In the genomic region with DNA sequence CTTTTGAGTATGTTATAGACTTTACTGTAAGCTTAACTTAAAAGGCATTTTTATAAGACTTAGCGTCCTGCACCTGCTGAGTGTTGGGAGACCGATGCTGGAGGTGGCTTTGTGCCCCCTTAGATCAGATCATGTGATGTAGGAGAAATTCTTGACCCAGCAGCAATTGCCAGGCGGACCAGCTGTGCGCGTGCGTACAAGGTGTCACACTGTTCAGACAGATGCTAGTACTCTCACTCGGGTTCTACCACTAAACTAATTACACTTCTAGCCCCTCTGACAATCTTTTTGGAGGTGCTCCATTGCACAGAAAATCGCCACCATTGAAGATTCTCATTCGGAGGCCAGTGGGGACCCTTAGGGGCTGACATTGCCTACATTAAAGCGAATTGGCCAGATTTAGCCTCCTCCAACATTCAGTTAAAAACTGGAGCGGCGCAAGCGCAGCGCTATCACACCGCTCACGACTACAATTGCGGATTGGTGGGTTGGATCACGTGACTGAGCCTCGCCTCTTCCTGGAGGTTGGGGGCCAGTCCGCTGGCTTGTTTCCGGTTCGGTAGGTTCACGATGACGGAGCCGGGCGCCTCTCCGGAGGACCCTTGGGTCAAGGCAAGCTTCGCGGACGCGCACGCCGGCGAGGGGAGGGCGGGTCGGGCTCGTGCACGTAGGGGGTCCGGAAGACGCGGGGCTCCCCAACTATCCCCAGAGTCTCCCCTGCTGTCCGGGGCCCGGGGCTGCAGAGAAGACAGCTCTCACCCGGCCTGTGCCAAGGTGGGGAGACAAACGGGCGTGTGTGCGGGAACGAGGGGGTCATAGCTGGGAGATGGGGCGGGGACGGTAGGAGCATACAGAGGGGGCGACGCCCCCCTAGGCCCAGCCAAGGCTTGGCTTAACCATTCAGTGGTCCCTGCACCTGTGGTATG, we compare ENCODE assay signal across 8 mouse cellular contexts. TPM values are rescaled to one million over a fixed set of nuclear protein-coding genes. Genes with fewer than 3 reads are reported as not detected.
DNase-seq lines count a peak whose midpoint lies in the region; ATAC-seq and TF ChIP-seq lines count a peak whose summit lies in the region.

Gene Mlx, plus strand, starts transcription at position 522 of the 926 bp plus-strand sequence.

- peaks cover 80% of the 10 kb centered on the region for H3K36me3 ChIP-seq in G1E (replicated peaks)
- H3K36me3 ChIP-seq in forebrain, postnatal 0 days (ENCODE audit: insufficient read depth): peaks cover 50% of the 10 kb centered on the region
- peaks cover 36% of the 10 kb centered on the region for H3K36me3 ChIP-seq in lung, embryonic 15.5 days

- no peaks in the 10 kb centered on the region for H3K9me3 ChIP-seq in G1E (replicated peaks)
- no peaks in the 10 kb centered on the region for H3K9me3 ChIP-seq in forebrain, postnatal 0 days (ENCODE audit: low read length)
- no peaks in the 10 kb centered on the region for H3K9me3 ChIP-seq in lung, embryonic 15.5 days

- H3K4me3 ChIP-seq in G1E (ENCODE audit: low read depth, low read length): peak within 1 kb of the TSS; percentile 80
- H3K4me3 ChIP-seq in forebrain, postnatal 0 days (ENCODE audit: low read depth, low read length): peak within 1 kb of the TSS; percentile 75
- peak within 1 kb of the TSS; percentile 80 for H3K4me3 ChIP-seq in lung, embryonic 15.5 days

- TF ChIP-seq CTCF in G1E (IDR thresholded peaks at IDR 0.05; ENCODE audit: low read depth, low read length): no peak
- TF ChIP-seq CTCF in forebrain, postnatal 0 days (IDR thresholded peaks at IDR 0.05; ENCODE audit: low read depth): 0 out of 2 replicates have a peak, but pooled peaks have one; percentile 2

- H3K9ac ChIP-seq in forebrain, postnatal 0 days: peak within 1 kb of the TSS; percentile 81
- H3K9ac ChIP-seq in lung, embryonic 15.5 days: peak within 1 kb of the TSS; percentile 84

- 2% methylated on average over 52 of the region's 52 CpGs for WGBS in forebrain, postnatal 0 days
- whole genome bisulfite sequencing in lung, embryonic 15.5 days: 2% methylated on average over 52 of the region's 52 CpGs

- H3K27ac ChIP-seq in forebrain, postnatal 0 days (ENCODE audit: low read depth, low read length): peak within 1 kb of the TSS; percentile 86
- peak within 1 kb of the TSS; percentile 87 for H3K27ac ChIP-seq in lung, embryonic 15.5 days

- H3K27me3 ChIP-seq in G1E (ENCODE audit: insufficient read depth, low read length): no peaks in the 10 kb centered on the region
- no peaks in the 10 kb centered on the region for H3K27me3 ChIP-seq in forebrain, postnatal 0 days (ENCODE audit: insufficient read depth, low read length)
- no peaks in the 10 kb centered on the region for H3K27me3 ChIP-seq in lung, embryonic 15.5 days

- peak within 1 kb of the TSS; percentile 94 for H3K4me2 ChIP-seq in forebrain, postnatal 0 days (ENCODE audit: low read depth)
- peak within 1 kb of the TSS; percentile 91 for H3K4me2 ChIP-seq in lung, embryonic 15.5 days

- peak; percentile 93 for DNase-seq in G1E (ENCODE audit: low spot score)
- DNase-seq in cerebellum, adult 18-20 months: peak; percentile 89 to 93
- DNase-seq in forebrain, postnatal 0 days: peak; percentile 96
- DNase-seq in heart, postnatal 4 days: peak; percentile 91
- DNase-seq in layer of hippocampus, adult 8-10 months (ENCODE audit: low spot score in 2 of 2): peak; percentile 88 to 91
- DNase-seq in ovary, adult 18-20 months (ENCODE audit: low spot score): peak; percentile 86
- peak; percentile 91 for DNase-seq in thymus, postnatal 0 days (ENCODE audit: low spot score)

- ATAC-seq in G1E (ENCODE audit: extremely low read depth, insufficient number of reproducible peaks, low FRiP score, poor library complexity, severe bottlenecking): peak; percentile 71
- peak; percentile 83 for ATAC-seq in forebrain, postnatal 0 days
- peak; percentile 81 for ATAC-seq in lung, embryonic 15.5 days (ENCODE audit: borderline replicate concordance, extremely low read depth, low FRiP score, low TSS enrichment)

- peaks cover 76% of the 10 kb centered on the region for H3K4me1 ChIP-seq in G1E (ENCODE audit: insufficient read depth, low read depth, low read length)
- peaks cover 12% of the 10 kb centered on the region for H3K4me1 ChIP-seq in forebrain, postnatal 0 days (ENCODE audit: insufficient read depth)
- H3K4me1 ChIP-seq in lung, embryonic 15.5 days: peaks cover 38% of the 10 kb centered on the region

RNA-seq across cellular contexts. Expression of gene Mlx, which starts in this region (rescaled TPM):
- total RNA-seq in G1E (2014; fragmentation: Nextera tagmentation): 40.5 and 43.2 TPM in 2 replicates
- total RNA-seq in G1E (2017): 45.5 and 45.9 TPM in 2 replicates
- 13.0 and 17.8 TPM in 2 replicates for polyA plus RNA-seq in G1E (2012)
- total RNA-seq in forebrain, postnatal 0 days (2014; rRNA removed): 68.0 and 76.5 TPM in 2 replicates
- polyA plus RNA-seq in forebrain, postnatal 0 days (2015; fragmentation: Nextera tagmentation; extraction: Ambion mirVana): 78.0 and 82.4 TPM in 2 replicates
- 10 to 100 TPM; 17.5 to 17.7 TPM for total RNA-seq in heart, postnatal 4 days (2021)
- total RNA-seq in layer of hippocampus, adult 8-10 months (2022): 10 to 100 TPM; 36.2 to 41.6 (median 39.6) TPM
- 43.4 and 54.1 TPM in 2 replicates for polyA plus RNA-seq in lung, embryonic 15.5 days (2015; fragmentation: Nextera tagmentation; extraction: Ambion mirVana)
- polyA plus RNA-seq in thymus, postnatal 0 days (2015; fragmentation: Nextera tagmentation; extraction: Ambion mirVana): 79.8 and 80.8 TPM in 2 replicates

Comparison
In these comparisons a context has a peak if more than half of its experiments do, and no peak if none do; other contexts are left out.
1. Peak in every context shown above with its lines: DNase-seq, ATAC-seq, H3K4me3 ChIP-seq and H3K27ac ChIP-seq.